Mouse (Mus musculus): Measurements from ENCODE around the gene Gm5741. TPM values are rescaled to one million over a fixed set of nuclear protein-coding genes. Genes with fewer than 3 reads are reported as not detected.
"Not testable (repeated sequence)": the region's sequence is repeated elsewhere in the genome, so short reads cannot be mapped to it uniquely, and the experiment has no call there.

Gene Gm5741
- polyA plus RNA-seq, 1 experiment from 2014 or later = 1.3 TPM

DNA sequence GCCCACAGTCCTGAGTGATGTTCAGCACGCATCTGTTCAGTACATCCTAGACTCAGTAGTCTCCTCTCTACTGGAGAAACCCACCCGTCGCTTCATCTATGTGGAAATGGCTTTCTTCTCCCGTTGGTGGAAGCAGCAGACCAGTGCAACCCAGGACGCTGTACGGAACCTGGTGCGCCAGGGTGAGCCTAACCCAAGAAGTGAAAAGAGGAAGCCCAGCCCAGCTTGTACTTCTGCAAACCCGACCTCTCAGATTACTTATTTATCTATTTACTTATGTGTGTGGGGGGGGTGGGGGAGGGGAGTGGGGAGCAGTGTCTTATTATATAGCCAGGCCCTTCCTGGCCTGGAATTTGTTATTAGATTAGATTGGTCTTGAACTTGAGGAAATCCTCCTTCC lies 16.9 kb upstream of the Gm5741 start:
- Histone ChIP-seq H3K27ac (no peak overlapping the region), H3K27me3 (no peaks in the 10 kb centered on the region), H3K4me3 (replicated peaks) (no peak overlapping the region), H3K9me3 (no peaks in the 10 kb centered on the region), H3K4me2 (no peak overlapping the region), H3K4me1 (peaks cover 37% of the 10 kb centered on the region), H3K9ac (no peak overlapping the region), H3K36me3 (replicated peaks) (peaks cover 33% of the 10 kb centered on the region)
- 88% methylated on average over 8 of the region's 8 CpGs for WGBS
- no peak for ATAC-seq (ENCODE audit: low FRiP score)

DNA sequence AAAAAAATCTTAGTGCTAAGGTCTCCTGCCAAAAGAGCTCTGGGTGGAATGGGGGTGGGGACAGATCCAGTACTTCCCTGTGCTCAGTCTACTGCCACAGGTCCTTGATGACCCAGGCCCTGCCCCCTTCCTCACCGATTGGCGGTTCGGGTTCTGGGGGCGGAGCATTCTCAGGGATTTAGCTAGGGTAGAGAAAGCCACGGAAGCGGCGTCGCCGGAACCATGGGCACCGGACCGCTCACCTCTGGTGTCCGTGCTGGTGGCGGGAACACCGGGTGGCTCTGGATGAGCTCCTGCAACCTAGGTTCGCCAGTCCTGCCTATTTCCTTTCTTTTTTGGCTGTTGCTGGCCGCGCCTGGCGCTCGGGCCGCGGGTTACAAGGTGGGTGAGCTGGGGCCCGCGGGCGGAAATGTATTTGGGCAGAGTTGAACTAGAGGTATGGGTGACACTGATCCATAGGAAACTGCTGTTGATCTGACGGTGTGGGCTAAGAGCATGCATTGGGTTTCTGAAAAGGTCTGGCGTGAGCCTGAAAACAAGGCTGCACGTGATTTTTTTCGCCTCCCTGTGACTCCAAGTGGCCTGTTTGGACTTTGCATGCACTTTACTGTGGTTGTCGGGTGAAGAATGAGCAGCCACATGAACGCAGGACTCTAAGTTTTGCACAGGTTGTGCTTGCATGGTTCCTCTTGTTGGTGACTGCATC lies 15.5 kb upstream of the Gm5741 start, which contains the start of gene Man2b1:
Gene Man2b1 (plus strand): TSS at position 163 of the 706 bp plus-strand sequence.
- H3K27me3 ChIP-seq = no peaks in the 10 kb centered on the region
- H3K36me3 ChIP-seq (replicated peaks) = peaks cover 27% of the 10 kb centered on the region
- H3K9ac ChIP-seq = peak within 1 kb of the TSS; percentile 72
- peak within 1 kb of the TSS; percentile 60 for H3K4me3 ChIP-seq (replicated peaks)
- peak; percentile 80 for ATAC-seq (ENCODE audit: low FRiP score)
- peak within 1 kb of the TSS; percentile 80 for H3K4me2 ChIP-seq
- H3K9me3 ChIP-seq = no peaks in the 10 kb centered on the region
- H3K4me1 ChIP-seq = peaks cover 41% of the 10 kb centered on the region
- WGBS = under 1% methylated on average over 30 of the region's 30 CpGs
- no peak within 1 kb of the TSS for H3K27ac ChIP-seq

DNA sequence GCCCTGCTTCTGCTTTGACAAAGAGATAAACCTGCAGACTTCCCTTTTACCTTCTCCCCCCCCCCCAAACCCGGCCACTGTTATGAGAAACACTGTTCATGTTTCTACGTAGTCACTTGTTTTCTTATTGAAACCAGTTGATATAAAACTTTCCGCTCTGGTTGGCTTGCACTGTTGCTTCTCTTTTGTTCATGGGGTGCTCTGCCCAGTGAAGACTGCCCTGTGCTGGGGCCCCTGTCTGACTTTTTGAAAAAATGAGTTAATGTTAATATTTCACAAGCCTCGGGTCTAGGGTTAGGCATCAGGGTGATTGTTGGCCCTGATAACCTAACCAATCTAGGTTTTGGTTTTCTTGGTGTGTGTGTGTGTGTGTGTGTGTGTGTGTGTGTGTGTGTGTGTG lies 14.4 kb upstream of the Gm5741 start:
- not testable (repeated sequence) for H3K4me3 ChIP-seq (replicated peaks); ATAC-seq (ENCODE audit: low FRiP score); H3K9me3 ChIP-seq; H3K4me2 ChIP-seq; H3K9ac ChIP-seq; H3K27me3 ChIP-seq; H3K27ac ChIP-seq
- Histone ChIP-seq H3K4me1 (peaks cover 41% of the 10 kb centered on the region), H3K36me3 (replicated peaks) (peaks cover 28% of the 10 kb centered on the region)
- WGBS = 92% methylated on average over 4 of the region's 4 CpGs

DNA sequence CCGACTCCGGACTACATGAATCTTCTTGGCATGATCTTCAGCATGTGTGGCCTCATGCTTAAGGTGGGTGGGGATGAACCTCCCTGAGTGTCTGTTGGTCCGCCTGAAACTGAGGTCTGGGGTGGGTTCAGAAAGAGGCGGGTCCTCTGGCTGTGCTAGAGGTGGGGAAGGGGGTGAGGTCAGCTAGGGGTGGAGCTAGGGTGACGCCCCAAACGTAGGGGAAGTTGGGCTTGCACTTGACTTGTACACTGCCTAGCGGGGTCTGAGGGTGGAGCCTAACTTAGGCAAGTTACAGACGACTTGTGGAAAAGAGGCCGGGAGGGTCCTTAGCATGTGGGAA lies 13.4 kb upstream of the Gm5741 start, which contains the start of gene Wdr83:
Gene Wdr83 (minus strand): TSS at position 91 of the 340 bp plus-strand sequence.
- peak within 1 kb of the TSS; percentile 60 for H3K27ac ChIP-seq
- no peaks in the 10 kb centered on the region for H3K9me3 ChIP-seq
- WGBS = 4% methylated on average over 9 of the region's 9 CpGs
- H3K9ac ChIP-seq = peak within 1 kb of the TSS; percentile 80
- H3K36me3 ChIP-seq (replicated peaks) = peaks cover 27% of the 10 kb centered on the region
- peak within 1 kb of the TSS; percentile 95 for H3K4me2 ChIP-seq
- no peaks in the 10 kb centered on the region for H3K27me3 ChIP-seq
- H3K4me1 ChIP-seq = peaks cover 41% of the 10 kb centered on the region
- ATAC-seq (ENCODE audit: low FRiP score) = peak; percentile 42; the same call in 1 of the 2 replicates
- peak within 1 kb of the TSS; percentile 70 for H3K4me3 ChIP-seq (replicated peaks)

DNA sequence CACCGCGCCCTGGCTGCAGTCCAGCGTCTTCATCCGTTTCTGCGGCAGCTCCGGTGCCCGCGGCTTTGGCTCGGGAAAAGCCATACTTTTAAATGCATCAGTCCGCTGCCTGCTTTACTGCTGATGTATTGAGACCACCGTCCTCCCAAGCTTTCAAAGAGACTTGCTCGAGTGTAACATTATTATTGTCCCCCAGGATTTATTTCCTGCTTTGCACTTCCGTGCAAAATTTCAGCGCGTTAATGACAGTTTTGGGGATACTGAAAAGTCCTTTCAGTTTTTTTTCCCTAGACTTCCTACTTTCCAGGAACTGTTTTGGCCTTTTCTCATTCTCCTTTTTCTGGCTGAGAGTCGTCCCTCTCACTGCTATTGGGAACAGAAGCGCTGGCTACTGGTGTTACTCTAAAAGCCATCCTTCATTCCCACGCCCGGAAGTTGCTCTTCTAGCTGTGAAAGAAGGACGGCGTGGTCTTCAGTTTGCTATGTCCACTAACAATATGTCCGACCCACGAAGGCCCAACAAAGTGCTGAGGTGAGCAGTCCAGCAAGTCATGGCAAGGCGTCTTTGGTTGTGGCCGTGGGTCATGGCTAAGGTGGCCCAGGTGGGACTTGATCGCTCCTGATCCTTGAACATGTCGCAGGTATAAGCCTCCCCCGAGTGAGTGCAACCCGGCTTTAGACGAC lies 12.9 kb upstream of the Gm5741 start, which contains the start of gene Wdr83os:
Gene Wdr83os (plus strand): TSS at position 209 of the 684 bp plus-strand sequence.
- peak within 1 kb of the TSS; percentile 80 for H3K9ac ChIP-seq
- H3K27me3 ChIP-seq = no peaks in the 10 kb centered on the region
- peak within 1 kb of the TSS; percentile 95 for H3K4me2 ChIP-seq
- H3K4me3 ChIP-seq (replicated peaks) = peak within 1 kb of the TSS; percentile 70
- H3K27ac ChIP-seq = peak within 1 kb of the TSS; percentile 60
- ATAC-seq (ENCODE audit: low FRiP score) = no peak
- H3K36me3 ChIP-seq (replicated peaks) = peaks cover 30% of the 10 kb centered on the region
- WGBS = under 1% methylated on average over 30 of the region's 30 CpGs
- H3K9me3 ChIP-seq = no peaks in the 10 kb centered on the region
- H3K4me1 ChIP-seq = peaks cover 41% of the 10 kb centered on the region

DNA sequence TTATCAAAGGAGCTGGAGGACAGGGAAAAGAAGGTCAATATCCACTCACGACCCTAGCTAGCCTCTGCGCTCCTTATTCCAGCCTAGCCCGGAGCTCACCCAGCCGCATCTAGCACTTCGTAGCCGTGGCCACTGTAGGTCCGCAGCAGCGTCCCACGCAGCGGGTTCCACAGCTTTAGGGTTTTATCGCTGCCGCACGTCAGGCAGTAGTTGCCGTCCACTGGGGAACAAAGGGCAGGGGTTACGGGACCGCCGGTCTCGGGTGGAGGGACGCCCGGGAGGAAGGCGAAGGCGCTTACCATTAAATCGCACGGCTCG lies 12.4 kb upstream of the Gm5741 start:
- no peaks in the 10 kb centered on the region for H3K9me3 ChIP-seq
- H3K9ac ChIP-seq = peak overlapping the region; percentile 80
- 1% methylated on average over 25 of the region's 25 CpGs for WGBS
- ATAC-seq (ENCODE audit: low FRiP score) = no peak
- no peaks in the 10 kb centered on the region for H3K27me3 ChIP-seq
- H3K4me3 ChIP-seq (replicated peaks) = peak overlapping the region; percentile 70
- H3K36me3 ChIP-seq (replicated peaks) = peaks cover 30% of the 10 kb centered on the region
- peak overlapping the region; percentile 95 for H3K4me2 ChIP-seq
- peak overlapping the region; percentile 60; the same call in 1 of the 2 replicates for H3K27ac ChIP-seq
- H3K4me1 ChIP-seq = peaks cover 41% of the 10 kb centered on the region

DNA sequence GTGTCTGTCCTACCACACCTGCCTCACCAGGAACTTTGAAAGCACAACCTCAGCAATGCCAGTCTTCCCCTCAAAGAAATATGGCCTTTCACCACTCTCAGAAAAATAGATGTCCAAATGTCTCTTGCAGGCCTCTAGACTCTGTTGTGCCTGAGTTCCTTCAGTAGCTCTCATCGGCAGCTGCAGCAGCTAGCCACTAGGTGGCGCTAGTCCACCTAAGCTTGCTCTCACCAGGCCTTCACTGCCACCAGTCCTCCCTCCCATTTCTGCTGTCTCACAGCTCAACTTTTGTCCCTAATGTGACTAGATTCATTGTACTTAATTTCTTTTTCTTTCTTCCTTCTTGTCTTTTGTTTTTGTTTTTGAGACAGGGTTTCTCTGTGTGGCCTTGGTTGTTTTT lies 9.2 kb upstream of the Gm5741 start:
- Histone ChIP-seq H3K27ac (no peak overlapping the region), H3K36me3 (replicated peaks) (peaks cover 50% of the 10 kb centered on the region), H3K4me1 (peaks cover 32% of the 10 kb centered on the region), H3K4me3 (replicated peaks) (no peak overlapping the region), H3K27me3 (no peaks in the 10 kb centered on the region), H3K9me3 (no peaks in the 10 kb centered on the region), H3K9ac (no peak overlapping the region), H3K4me2 (no peak overlapping the region)
- 0% methylated on average over 2 of the region's 2 CpGs for WGBS
- no peak for ATAC-seq (ENCODE audit: low FRiP score)

DNA sequence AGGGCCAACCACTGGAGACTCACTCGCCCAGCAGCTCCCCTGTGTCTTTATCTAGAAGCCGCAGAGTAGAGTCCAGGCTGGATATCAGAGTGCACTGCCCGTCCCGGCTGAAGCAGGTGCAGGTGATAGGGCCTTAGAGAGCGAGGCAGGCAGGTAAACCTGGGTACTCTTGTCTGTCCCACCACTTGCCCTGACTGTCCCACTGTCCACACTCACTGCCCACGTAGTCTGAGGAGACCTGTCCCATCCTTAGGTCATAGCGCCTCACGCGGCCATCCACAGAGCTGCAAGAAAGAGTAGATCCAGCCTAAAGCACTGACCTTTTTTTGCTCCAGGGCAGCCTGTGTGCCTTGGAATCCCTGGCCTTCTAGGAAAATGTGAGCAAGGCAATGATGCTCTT lies 8.2 kb upstream of the Gm5741 start:
- H3K9ac ChIP-seq = no peak overlapping the region
- H3K4me3 ChIP-seq (replicated peaks) = no peak overlapping the region
- H3K4me2 ChIP-seq = no peak overlapping the region
- no peak for ATAC-seq (ENCODE audit: low FRiP score)
- no peaks in the 10 kb centered on the region for H3K9me3 ChIP-seq
- WGBS = 76% methylated on average over 9 of the region's 9 CpGs
- H3K4me1 ChIP-seq = peaks cover 24% of the 10 kb centered on the region
- peaks cover 50% of the 10 kb centered on the region for H3K36me3 ChIP-seq (replicated peaks)
- no peak overlapping the region for H3K27ac ChIP-seq
- no peaks in the 10 kb centered on the region for H3K27me3 ChIP-seq

DNA sequence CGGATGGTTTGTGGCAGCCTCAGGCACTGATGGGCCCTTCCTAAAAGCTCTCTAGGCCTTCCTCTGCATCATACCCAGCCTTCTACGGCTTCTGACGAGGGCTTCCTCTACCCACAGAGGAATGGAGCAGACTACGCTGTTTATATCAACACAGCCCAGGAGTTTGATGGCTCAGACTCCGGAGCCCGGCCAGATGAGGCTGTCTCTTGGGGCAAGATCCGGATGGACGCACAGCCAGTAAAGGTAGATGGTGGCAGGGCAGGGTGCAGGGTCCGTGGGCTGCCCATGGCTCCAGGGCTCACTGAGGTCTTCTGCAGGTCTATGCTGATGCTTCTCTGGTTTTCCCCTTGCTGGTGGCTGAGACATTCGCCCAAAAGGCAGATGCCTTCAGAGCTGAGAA lies 6.8 kb upstream of the Gm5741 start:
- H3K9ac ChIP-seq = no peak overlapping the region
- H3K36me3 ChIP-seq (replicated peaks) = peaks cover 50% of the 10 kb centered on the region
- H3K9me3 ChIP-seq = no peaks in the 10 kb centered on the region
- WGBS = 98% methylated on average over 10 of the region's 10 CpGs
- no peak overlapping the region for H3K4me2 ChIP-seq
- no peak for ATAC-seq (ENCODE audit: low FRiP score)
- H3K27ac ChIP-seq = no peak overlapping the region
- no peaks in the 10 kb centered on the region for H3K27me3 ChIP-seq
- H3K4me3 ChIP-seq (replicated peaks) = no peak overlapping the region
- peaks cover 23% of the 10 kb centered on the region for H3K4me1 ChIP-seq

DNA sequence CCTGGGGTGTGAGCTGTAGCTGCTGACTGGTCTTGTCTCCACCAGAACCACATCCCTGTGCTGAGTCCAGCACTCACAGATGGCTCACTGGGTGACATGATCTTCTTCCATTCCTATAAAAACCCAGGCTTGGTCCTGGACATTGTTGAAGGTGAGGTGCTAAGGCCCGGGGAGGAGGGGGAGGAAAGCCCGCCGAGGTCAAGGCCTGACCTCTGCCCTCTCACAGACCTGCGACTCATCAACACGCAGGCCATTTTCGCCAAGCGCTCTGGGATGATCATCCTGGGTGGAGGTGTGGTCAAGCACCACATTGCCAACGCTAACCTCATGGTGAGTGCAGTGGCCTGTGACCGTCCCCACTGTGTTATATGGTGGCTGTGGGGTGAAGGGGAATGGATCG lies 6.4 kb upstream of the Gm5741 start:
- no peak for ATAC-seq (ENCODE audit: low FRiP score)
- Histone ChIP-seq H3K9me3 (no peaks in the 10 kb centered on the region), H3K9ac (no peak overlapping the region), H3K27me3 (no peaks in the 10 kb centered on the region), H3K36me3 (replicated peaks) (peaks cover 50% of the 10 kb centered on the region), H3K4me1 (peaks cover 19% of the 10 kb centered on the region), H3K4me3 (replicated peaks) (no peak overlapping the region), H3K27ac (no peak overlapping the region), H3K4me2 (no peak overlapping the region)
- WGBS = 90% methylated on average over 10 of the region's 10 CpGs

DNA sequence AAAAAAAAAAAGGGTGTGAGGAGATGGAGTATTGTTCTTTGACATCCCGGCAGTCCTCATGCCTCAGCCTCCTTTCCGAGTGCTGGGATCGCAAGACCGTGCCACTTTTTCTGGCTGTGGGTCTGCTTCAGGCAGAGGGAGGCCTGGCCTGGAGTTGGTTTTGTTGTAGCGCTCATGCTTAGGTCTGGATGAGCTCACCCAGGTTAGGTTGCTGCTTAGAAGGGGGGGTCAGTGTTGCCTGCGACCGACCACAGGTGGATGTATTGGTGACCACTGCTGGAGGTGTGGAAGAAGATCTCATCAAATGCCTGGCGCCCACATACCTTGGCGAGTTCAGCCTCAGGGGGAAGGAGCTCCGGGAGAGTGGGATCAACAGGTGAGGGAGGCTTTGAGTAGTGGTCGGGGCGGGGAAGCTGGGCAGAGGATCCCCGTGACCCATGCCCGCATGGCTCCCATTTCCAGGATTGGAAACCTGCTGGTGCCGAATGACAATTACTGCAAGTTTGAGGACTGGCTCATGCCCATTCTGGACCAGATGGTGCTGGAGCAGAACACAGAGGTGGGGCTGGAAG lies 5.3 kb upstream of the Gm5741 start:
- peak overlapping the region; percentile 62; the same call in 1 of the 2 replicates for H3K4me2 ChIP-seq
- no peaks in the 10 kb centered on the region for H3K27me3 ChIP-seq
- no peak for ATAC-seq (ENCODE audit: low FRiP score)
- H3K4me1 ChIP-seq = peaks cover 19% of the 10 kb centered on the region
- H3K9ac ChIP-seq = no peak overlapping the region
- no peaks in the 10 kb centered on the region for H3K9me3 ChIP-seq
- no peak overlapping the region for H3K27ac ChIP-seq
- peaks cover 49% of the 10 kb centered on the region for H3K36me3 ChIP-seq (replicated peaks)
- no peak overlapping the region for H3K4me3 ChIP-seq (replicated peaks)
- WGBS = 93% methylated on average over 15 of the region's 15 CpGs

DNA sequence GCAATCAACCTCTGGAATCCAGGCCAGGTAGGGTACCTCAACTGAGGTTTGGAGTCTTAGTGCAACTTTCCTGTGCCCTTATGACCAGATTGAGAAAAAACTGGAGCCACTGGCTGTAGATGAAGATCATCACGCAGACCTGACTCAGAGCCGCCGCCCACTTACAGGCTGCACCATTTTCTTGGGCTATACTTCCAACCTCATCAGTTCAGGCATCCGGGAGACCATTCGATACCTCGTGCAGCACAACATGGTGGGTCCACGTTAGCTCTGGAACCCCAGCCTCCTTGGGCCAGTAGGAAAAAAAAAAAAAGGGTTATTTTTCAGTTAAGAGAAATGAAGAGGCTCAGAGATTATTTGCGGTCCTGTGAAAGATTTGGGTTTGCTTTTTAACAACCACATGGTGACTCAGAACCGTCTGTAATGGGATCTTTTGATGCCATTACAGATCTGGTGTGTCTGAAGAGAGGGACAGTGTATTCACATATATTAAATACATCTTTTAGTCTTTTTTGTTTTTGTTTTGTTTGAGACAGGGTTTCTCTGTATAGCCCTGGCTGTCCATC lies 4.7 kb upstream of the Gm5741 start:
- Histone ChIP-seq H3K9me3 (no peaks in the 10 kb centered on the region), H3K4me3 (replicated peaks) (peak overlapping the region; percentile 92), H3K4me1 (peaks cover 19% of the 10 kb centered on the region), H3K27me3 (no peaks in the 10 kb centered on the region), H3K9ac (peak overlapping the region; percentile 82), H3K27ac (peak overlapping the region; percentile 96; the same call in 1 of the 2 replicates), H3K36me3 (replicated peaks) (peaks cover 52% of the 10 kb centered on the region), H3K4me2 (peak overlapping the region; percentile 62)
- WGBS = 40% methylated on average over 9 of the region's 9 CpGs
- no peak for ATAC-seq (ENCODE audit: low FRiP score)
